Mouse (Mus musculus) MEL (cell line): Measurements from ENCODE around the gene Plcb3. TPM values are rescaled to one million over a fixed set of nuclear protein-coding genes. Genes with fewer than 3 reads are reported as not detected.

Experiments
- DNase-seq: peaks from one replicate; pipeline ENCODE4 v3.0.0; 2011; ENCODE audit warnings: low read depth, low spot score
- H3K27ac ChIP-seq: 2 replicates; pipeline ENCODE4 v1.5.1; 2012; ENCODE audit warnings: low read depth, mild to moderate bottlenecking, control low read depth, low read length, moderate library complexity; ENCODE audit not compliant: control insufficient read depth
- H3K27me3 ChIP-seq, 2 experiments: fragments of 150-350 bp in 1 of 2; sonication (generic) in 1 of 2; 2 replicates each; pipeline ENCODE4 v1.6.1; 2012; ENCODE audit warnings: low read length in 2 of 2, mild to moderate bottlenecking in 2 of 2, improper control_type of control experiment in 1 of 2, moderate library complexity in 1 of 2; ENCODE audit not compliant: insufficient read depth in 2 of 2, control insufficient read depth in 1 of 2
- H3K36me3 ChIP-seq, 2 experiments: 2 replicates each; pipeline ENCODE4 v1.6.1; 2012 to 2014; ENCODE audit warnings: low read length in 2 of 2, improper control_type of control experiment in 1 of 2, inconsistent platforms in 1 of 2, mild to moderate bottlenecking in 1 of 2; ENCODE audit not compliant: insufficient read depth in 2 of 2, control insufficient read depth in 1 of 2
- H3K4me1 ChIP-seq, 2 experiments: fragments of 150-350 bp in 1 of 2; sonication (generic) in 1 of 2; 2 replicates each; pipeline ENCODE4 v1.6.1; 2012; ENCODE audit warnings: low read length in 2 of 2, improper control_type of control experiment in 1 of 2, mild to moderate bottlenecking in 1 of 2; ENCODE audit not compliant: insufficient read depth in 2 of 2, control insufficient read depth in 1 of 2
- H3K4me3 ChIP-seq, 2 experiments: fragments of 150-350 bp in 1 of 2; sonication (generic) in 1 of 2; 2 replicates each; pipeline ENCODE4 v1.5.1; 2012; ENCODE audit warnings: low read depth in 2 of 2, low read length in 2 of 2, mild to moderate bottlenecking in 2 of 2, moderate library complexity in 2 of 2, control low read depth in 1 of 2, improper control_type of control experiment in 1 of 2; ENCODE audit not compliant: control insufficient read depth in 1 of 2, insufficient read depth in 1 of 2
- H3K79me2 ChIP-seq: 2 replicates; pipeline ENCODE4 v1.6.1; 2012; ENCODE audit warnings: mild to moderate bottlenecking, low read length, moderate library complexity; ENCODE audit not compliant: control insufficient read depth, poor library complexity, insufficient read depth
- H3K9ac ChIP-seq: 2 replicates; pipeline ENCODE4 v1.6.1; 2012; ENCODE audit warnings: low read depth, mild to moderate bottlenecking, control low read depth, low read length, moderate library complexity; ENCODE audit not compliant: control insufficient read depth, poor library complexity, severe bottlenecking
- H3K9me3 ChIP-seq: fragments of 150-350 bp; sonication (generic); replicated peaks from 2 replicates; pipeline ENCODE4 v1.6.1; 2012; ENCODE audit warnings: mild to moderate bottlenecking, low read length, improper control_type of control experiment, moderate library complexity; ENCODE audit not compliant: insufficient read depth
- BHLHE40 ChIP-seq: IDR thresholded peaks from 2 replicates; pipeline ENCODE4 v1.6.1; 2012; ENCODE audit warnings: low read depth, mild to moderate bottlenecking, inconsistent platforms, low read length, improper control_type of control experiment, borderline replicate concordance
- CHD1 ChIP-seq: IDR thresholded peaks from 2 replicates; pipeline ENCODE4 v1.6.1; 2012; ENCODE audit warnings: low read depth, mild to moderate bottlenecking, inconsistent platforms, low read length, improper control_type of control experiment
- CHD2 ChIP-seq: IDR thresholded peaks from 2 replicates; pipeline ENCODE4 v1.6.1; 2011; ENCODE audit warnings: low read length, improper control_type of control experiment
- CTCF ChIP-seq, 3 experiments: IDR thresholded peaks in 2 of 3; conservative IDR thresholded peaks in 1 of 3; 2 replicates each; pipeline ENCODE4 v1.5.1; 2011 to 2012; ENCODE audit warnings: low read length in 3 of 3, low read depth in 2 of 3, mild to moderate bottlenecking in 2 of 3, improper control_type of control experiment in 1 of 3, inconsistent platforms in 1 of 3, mixed read lengths in 1 of 3, moderate library complexity in 1 of 3; ENCODE audit not compliant: control insufficient read depth in 1 of 3, insufficient read depth in 1 of 3, poor library complexity in 1 of 3, severe bottlenecking in 1 of 3
- E2F4 ChIP-seq: IDR thresholded peaks from 2 replicates; pipeline ENCODE4 v1.6.1; 2011; ENCODE audit warnings: low read depth, low read length, improper control_type of control experiment, borderline replicate concordance
- EP300 ChIP-seq, 2 experiments: IDR thresholded peaks; 2 replicates each; pipeline ENCODE4 v1.6.1; 2011; ENCODE audit warnings: improper control_type of control experiment in 2 of 2, low read length in 2 of 2, low read depth in 1 of 2, mild to moderate bottlenecking in 1 of 2
- ETS1 ChIP-seq: IDR thresholded peaks from 2 replicates; pipeline ENCODE4 v1.6.1; 2012; ENCODE audit warnings: low read depth, mild to moderate bottlenecking, inconsistent platforms, low read length, improper control_type of control experiment, moderate library complexity
- GABPA ChIP-seq: IDR thresholded peaks from 2 replicates; pipeline ENCODE4 v1.6.1; 2012; ENCODE audit warnings: low read depth, mild to moderate bottlenecking, inconsistent platforms, low read length, improper control_type of control experiment, moderate library complexity
- GATA1 ChIP-seq: IDR thresholded peaks from 2 replicates; pipeline ENCODE4 v1.6.1; 2011; ENCODE audit warnings: low read depth, low read length, improper control_type of control experiment
- HCFC1 ChIP-seq: IDR thresholded peaks from 2 replicates; pipeline ENCODE4 v1.6.1; 2012; ENCODE audit warnings: low read depth, mild to moderate bottlenecking, inconsistent platforms, low read length, improper control_type of control experiment, moderate library complexity
- JUND ChIP-seq: IDR thresholded peaks from 2 replicates; pipeline ENCODE4 v1.6.1; 2011; ENCODE audit warnings: low read depth, mild to moderate bottlenecking, improper control_type of control experiment, low read length
- KAT2A ChIP-seq: conservative IDR thresholded peaks from 2 replicates; pipeline ENCODE4 v1.6.1; 2012; ENCODE audit warnings: low read depth, low read length, improper control_type of control experiment, inconsistent platforms
- MAFK ChIP-seq: IDR thresholded peaks from 2 replicates; pipeline ENCODE4 v1.6.1; 2011; ENCODE audit warnings: low read depth, mild to moderate bottlenecking, low read length, improper control_type of control experiment, borderline replicate concordance
- MAX ChIP-seq: IDR thresholded peaks from 2 replicates; pipeline ENCODE4 v1.6.1; 2011; ENCODE audit warnings: low read length, improper control_type of control experiment
- MAZ ChIP-seq: IDR thresholded peaks from 2 replicates; pipeline ENCODE4 v1.6.1; 2012; ENCODE audit warnings: low read depth, mild to moderate bottlenecking, inconsistent platforms, low read length, improper control_type of control experiment
- MEF2A ChIP-seq: IDR thresholded peaks from 2 replicates; pipeline ENCODE4 v1.6.1; 2014; ENCODE audit warnings: low read depth, mild to moderate bottlenecking, inconsistent platforms, low read length, improper control_type of control experiment; ENCODE audit not compliant: poor library complexity, insufficient replicate concordance, severe bottlenecking; ENCODE audit errors: extremely low read depth
- MXI1 ChIP-seq: IDR thresholded peaks from 2 replicates; pipeline ENCODE4 v1.6.1; 2011; ENCODE audit warnings: mild to moderate bottlenecking, low read depth, low read length, improper control_type of control experiment
- MYB ChIP-seq: IDR thresholded peaks from 2 replicates; pipeline ENCODE4 v1.6.1; 2011; ENCODE audit warnings: mild to moderate bottlenecking, low read depth, low read length, improper control_type of control experiment
- MYC ChIP-seq: IDR thresholded peaks from 2 replicates; pipeline ENCODE4 v1.6.1; 2011; ENCODE audit warnings: low read depth, mild to moderate bottlenecking, low read length, improper control_type of control experiment, moderate library complexity
- NELFE ChIP-seq: IDR thresholded peaks from 2 replicates; pipeline ENCODE4 v1.6.1; 2011; ENCODE audit warnings: low read depth, low read length, improper control_type of control experiment
- NRF1 ChIP-seq: IDR thresholded peaks from 2 replicates; pipeline ENCODE4 v1.6.1; 2014; ENCODE audit warnings: low read depth, mild to moderate bottlenecking, inconsistent platforms, low read length, improper control_type of control experiment, moderate library complexity; ENCODE audit not compliant: poor library complexity, insufficient read depth, severe bottlenecking
- POLR2A ChIP-seq, 2 experiments: IDR thresholded peaks; 2 replicates each; pipeline ENCODE4 v1.6.1; 2011 to 2012; ENCODE audit warnings: low read length in 2 of 2, mild to moderate bottlenecking in 2 of 2, control low read depth in 1 of 2, improper control_type of control experiment in 1 of 2, low read depth in 1 of 2, moderate library complexity in 1 of 2; ENCODE audit not compliant: control insufficient read depth in 1 of 2, insufficient read depth in 1 of 2, poor library complexity in 1 of 2
- POLR2AphosphoS2 ChIP-seq: IDR thresholded peaks from 2 replicates; pipeline ENCODE4 v1.6.1; 2011; ENCODE audit warnings: low read length, improper control_type of control experiment
- POLR2AphosphoS5 ChIP-seq: IDR thresholded peaks from 2 replicates; pipeline ENCODE4 v1.6.1; 2012; ENCODE audit warnings: low read depth, borderline replicate concordance, mild to moderate bottlenecking, inconsistent platforms, low read length, moderate library complexity, mixed read lengths
- RAD21 ChIP-seq: IDR thresholded peaks from 2 replicates; pipeline ENCODE4 v1.6.1; 2011; ENCODE audit warnings: mild to moderate bottlenecking, low read depth, low read length, improper control_type of control experiment
- RCOR1 ChIP-seq: IDR thresholded peaks from 2 replicates; pipeline ENCODE4 v1.6.1; 2012; ENCODE audit warnings: low read depth, mild to moderate bottlenecking, inconsistent platforms, low read length, improper control_type of control experiment
- SIN3A ChIP-seq: IDR thresholded peaks from 2 replicates; pipeline ENCODE4 v1.6.1; 2012; ENCODE audit warnings: low read length, improper control_type of control experiment, inconsistent platforms
- SMC3 ChIP-seq: IDR thresholded peaks from 2 replicates; pipeline ENCODE4 v1.6.1; 2011; ENCODE audit warnings: low read depth, low read length, improper control_type of control experiment
- TAL1 ChIP-seq: IDR thresholded peaks from 2 replicates; pipeline ENCODE4 v1.6.1; 2012; ENCODE audit warnings: mild to moderate bottlenecking, inconsistent platforms, low read length, moderate library complexity, mixed read lengths
- TBP ChIP-seq: IDR thresholded peaks from 2 replicates; pipeline ENCODE4 v1.8.0; 2011; ENCODE audit warnings: low read depth, low read length, improper control_type of control experiment
- TCF12 ChIP-seq: IDR thresholded peaks from 2 replicates; pipeline ENCODE4 v1.6.1; 2014; ENCODE audit warnings: low read depth, mild to moderate bottlenecking, inconsistent platforms, low read length, improper control_type of control experiment, moderate library complexity
- UBTF ChIP-seq: IDR thresholded peaks from 2 replicates; pipeline ENCODE4 v1.6.1; 2012; ENCODE audit warnings: low read depth, mild to moderate bottlenecking, inconsistent platforms, low read length, improper control_type of control experiment, moderate library complexity, borderline replicate concordance; ENCODE audit not compliant: insufficient read depth
- USF1 ChIP-seq: IDR thresholded peaks from 2 replicates; pipeline ENCODE4 v1.6.1; 2014; ENCODE audit warnings: low read depth, mild to moderate bottlenecking, inconsistent platforms, low read length, improper control_type of control experiment, moderate library complexity
- USF2 ChIP-seq, 2 experiments: IDR thresholded peaks; 2 replicates each; pipeline ENCODE4 v1.6.1; 2011 to 2012; ENCODE audit warnings: improper control_type of control experiment in 2 of 2, low read length in 2 of 2, borderline replicate concordance in 1 of 2, inconsistent platforms in 1 of 2, low read depth in 1 of 2, mild to moderate bottlenecking in 1 of 2; ENCODE audit not compliant: insufficient read depth in 1 of 2
- ZC3H11A ChIP-seq: IDR thresholded peaks from 2 replicates; pipeline ENCODE4 v1.6.1; 2012; ENCODE audit warnings: low read depth, mild to moderate bottlenecking, inconsistent platforms, low read length, improper control_type of control experiment
- ZKSCAN1 ChIP-seq: IDR thresholded peaks from 2 replicates; pipeline ENCODE4 v1.6.1; 2012; ENCODE audit warnings: low read depth, mild to moderate bottlenecking, inconsistent platforms, low read length, improper control_type of control experiment, moderate library complexity
- ZMIZ1 ChIP-seq: IDR thresholded peaks from 2 replicates; pipeline ENCODE4 v1.6.1; 2012; ENCODE audit warnings: low read depth, mild to moderate bottlenecking, inconsistent platforms, low read length, improper control_type of control experiment, moderate library complexity
- ZNF384 ChIP-seq: IDR thresholded peaks from 2 replicates; pipeline ENCODE4 v1.6.1; 2012; ENCODE audit warnings: low read depth, mild to moderate bottlenecking, inconsistent platforms, low read length, improper control_type of control experiment
- polyA plus RNA-seq, 2 experiments: library from polyadenylated mRNA; stranded (reverse) in 1 of 2; unstranded in 1 of 2; fragments of >175 nt in 1 of 2; fragments of >200 nt in 1 of 2; gene quantifications; 2 replicates each; pipeline versions ENCODE4 v1.2.1 to v1.2.4; 2012; ENCODE audit warnings: low replicate concordance in 2 of 2, low read depth in 1 of 2; ENCODE audit not compliant: insufficient read length in 2 of 2, insufficient read depth in 1 of 2, missing spikeins in 1 of 2
- total RNA-seq: library from RNA; depleted of rRNA; stranded (reverse); fragments of 300-350 nt; gene quantifications from 2 replicates; pipeline ENCODE4 v1.2.3, GENCODE M21; 2012

Gene Plcb3
- total and polyA plus RNA-seq, 3 experiments: 12.6 to 30.8 TPM; not detected in 1

DNA sequence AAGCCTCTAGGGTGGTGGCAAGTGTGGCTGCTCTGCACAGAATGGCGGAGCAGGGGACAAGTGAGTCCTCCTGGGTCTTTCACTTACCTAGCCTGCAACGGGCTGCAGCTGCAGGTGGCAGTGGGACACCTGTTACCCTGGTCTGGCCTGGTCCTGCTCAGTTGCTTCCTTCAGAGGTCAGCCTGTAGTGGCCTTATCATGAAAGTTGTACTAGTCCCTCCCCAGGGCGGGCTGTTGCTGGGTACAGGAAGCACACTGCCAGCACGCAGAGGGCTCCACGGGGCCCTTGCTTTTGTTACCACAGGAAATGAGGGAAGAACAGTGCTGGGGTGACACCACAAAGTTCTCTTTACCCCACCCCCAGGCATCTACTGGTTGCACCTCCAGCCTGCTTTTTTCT, 42.9 kb upstream of the Plcb3 start, which contains the start of gene Fermt3:
Gene Fermt3, minus strand, starts transcription at position 279 of the 400 bp plus-strand sequence.
- Histone ChIP-seq H3K79me2 (peaks cover 25% of the 10 kb centered on the region), H3K27ac (peak within 1 kb of the TSS; percentile 99), H3K27me3 (no peaks in the 10 kb centered on the region), H3K4me1 (peaks cover 9 to 28% of the 10 kb centered on the region in 2 experiments), H3K9me3 (no peaks in the 10 kb centered on the region), H3K36me3 (peaks cover 6 to 36% of the 10 kb centered on the region in 2 experiments), H3K9ac (peak within 1 kb of the TSS; percentile 96), H3K4me3 (peak within 1 kb of the TSS; percentile 76 to 94)
- DNase-seq: peak; percentile 94
- TF ChIP-seq MXI1 (peak; percentile 75; the same call in 1 of the 2 replicates), MAZ (no peak), HCFC1 (peak; percentile 75), MEF2A (no peak), USF1 (no peak), JUND (no peak), E2F4 (no peak), RCOR1 (no peak), NELFE (peak; percentile 91), SMC3 (no peak), SIN3A (peak; percentile 85), CHD2 (no peak), MAX (peak; percentile 80; the same call in 1 of the 2 replicates), ETS1 (peak; percentile 73), TBP (peak; percentile 88), EP300 (IDR thresholded peaks at IDR 0.05; ENCODE audit: low read depth in 1 of 2, low read length in 2 of 2) (peak in 1 of 2 experiments; percentile 60; a peak in 2 of 4 replicates), USF2 (IDR thresholded peaks at IDR 0.05; ENCODE audit: borderline replicate concordance in 1 of 2, insufficient read depth in 1 of 2, low read depth in 1 of 2, low read length in 2 of 2) (no peak), ZC3H11A (no peak), MYC (peak; percentile 80), BHLHE40 (no peak), TAL1 (no peak), ZMIZ1 (peak; percentile 83; the same call in 1 of the 2 replicates), MAFK (no peak), KAT2A (no peak), TCF12 (peak; percentile 69), CTCF (IDR thresholded peaks at IDR 0.05 in 2 of 3, conservative IDR thresholded peaks at IDR 0.05 in 1 of 3; ENCODE audit: control insufficient read depth in 1 of 3, insufficient read depth in 1 of 3, low read depth in 2 of 3, low read length in 3 of 3, poor library complexity in 1 of 3, severe bottlenecking in 1 of 3) (no peak), MYB (no peak), ZKSCAN1 (no peak), UBTF (no peak), POLR2A (IDR thresholded peaks at IDR 0.05; ENCODE audit: control insufficient read depth in 1 of 2, insufficient read depth in 1 of 2, low read depth in 1 of 2, low read length in 2 of 2, poor library complexity in 1 of 2) (peak in 1 of 2 experiments; percentile 95; a peak in 3 of 4 replicates), GABPA (no peak), CHD1 (no peak), GATA1 (peak; percentile 45; the same call in 1 of the 2 replicates), RAD21 (no peak), POLR2AphosphoS5 (no peak; the same call in 1 of the 2 replicates), NRF1 (0 out of 2 replicates have a peak, but pooled peaks have one; percentile 4), POLR2AphosphoS2 (peak; percentile 83), ZNF384 (no peak)
